Mouse (Mus musculus): ENCODE data around the gene Diras2.

DNA sequence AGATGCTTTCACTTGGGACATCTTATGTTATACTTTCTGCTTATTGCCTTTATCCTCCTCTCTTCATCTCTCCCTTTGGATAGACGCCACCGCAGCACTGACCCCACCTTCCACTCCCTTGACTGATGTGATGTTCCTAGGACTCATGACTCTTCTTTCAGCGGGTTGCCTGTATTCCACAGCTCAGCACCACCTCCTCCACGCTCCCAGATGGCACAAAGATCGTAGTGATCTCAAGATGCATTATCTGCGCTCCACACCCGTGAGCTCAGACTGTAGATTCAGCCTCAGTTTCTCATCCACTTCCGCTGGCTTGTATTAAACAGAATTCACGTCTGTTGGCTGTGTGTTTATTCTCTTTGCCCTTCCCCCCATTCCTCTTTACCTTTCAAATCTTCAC is 23.6 kb upstream of the Diras2 start:
- TF ChIP-seq POLR2A (IDR thresholded peaks at IDR 0.05; ENCODE audit: insufficient read depth, low read depth, low read length) (no peak), CTCF (IDR thresholded peaks at IDR 0.05; ENCODE audit: insufficient read depth, low read depth, low read length) (no peak)
